ENCODE assay signal across 8 mouse cellular contexts in the genomic region with DNA sequence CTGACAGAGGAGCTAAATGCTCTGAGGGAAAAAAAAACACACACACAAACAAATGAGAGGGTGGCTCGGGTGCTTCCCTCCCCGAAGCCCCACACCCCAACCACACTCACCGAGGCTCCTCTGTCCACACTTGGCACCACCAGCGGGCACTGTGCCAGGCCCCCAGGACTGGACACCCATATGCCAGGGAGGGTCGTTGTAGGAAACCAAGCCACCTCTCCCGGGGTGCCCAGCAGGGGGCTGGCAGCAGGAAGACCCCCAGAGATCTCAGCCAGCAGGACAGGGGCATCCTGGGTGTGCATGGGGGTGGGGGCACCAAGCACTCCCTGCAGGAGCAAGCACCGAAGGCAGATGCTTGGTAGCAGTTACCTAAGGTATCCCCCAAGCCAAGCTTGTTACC. TPM values are rescaled to one million over a fixed set of nuclear protein-coding genes. Genes with fewer than 3 reads are reported as not detected.
DNase-seq lines count a peak whose midpoint lies in the region; ATAC-seq and TF ChIP-seq lines count a peak whose summit lies in the region.

Gm43738 (minus strand) TSS at position 289 of the 400 bp plus-strand sequence.

- H3K9ac ChIP-seq in kidney, embryonic 15.5 days, result peak within 1 kb of the TSS; percentile 64
- peak within 1 kb of the TSS; percentile 67 for H3K9ac ChIP-seq in limb, embryonic 15.5 days

- no peak for DNase-seq in kidney, adult 8-10 months
- DNase-seq in G1E (ENCODE audit: low spot score), result no peak
- DNase-seq in forebrain, embryonic 10.5 days (ENCODE audit: extremely low spot score, low spot score), result no peak
- peak; percentile 73 for DNase-seq in testis, postnatal 10 days (ENCODE audit: low spot score)
- no peak for DNase-seq in spleen, postnatal 36 days (ENCODE audit: low spot score in 2 of 2)

- peaks cover 41% of the 10 kb centered on the region for H3K36me3 ChIP-seq in kidney, embryonic 15.5 days
- peaks cover 52% of the 10 kb centered on the region for H3K36me3 ChIP-seq in G1E (replicated peaks)
- peaks cover 50% of the 10 kb centered on the region for H3K36me3 ChIP-seq in forebrain, embryonic 10.5 days (replicated peaks)
- peaks cover 37% of the 10 kb centered on the region for H3K36me3 ChIP-seq in limb, embryonic 15.5 days

- no peak for TF ChIP-seq CTCF in G1E (IDR thresholded peaks at IDR 0.05; ENCODE audit: low read depth, low read length)

- peak within 1 kb of the TSS; percentile 76 for H3K4me3 ChIP-seq in kidney, embryonic 15.5 days (replicated peaks)
- H3K4me3 ChIP-seq in G1E (ENCODE audit: low read depth, low read length), result peak within 1 kb of the TSS; percentile 87
- H3K4me3 ChIP-seq in forebrain, embryonic 10.5 days, result peak within 1 kb of the TSS; percentile 87
- peak within 1 kb of the TSS; percentile 62 for H3K4me3 ChIP-seq in limb, embryonic 15.5 days

- H3K9me3 ChIP-seq in kidney, embryonic 15.5 days (replicated peaks), result no peaks in the 10 kb centered on the region
- H3K9me3 ChIP-seq in G1E (replicated peaks), result no peaks in the 10 kb centered on the region
- H3K9me3 ChIP-seq in forebrain, embryonic 10.5 days, result no peaks in the 10 kb centered on the region
- H3K9me3 ChIP-seq in limb, embryonic 15.5 days, result no peaks in the 10 kb centered on the region

- H3K4me1 ChIP-seq in kidney, embryonic 15.5 days, result peaks cover 32% of the 10 kb centered on the region
- H3K4me1 ChIP-seq in G1E (ENCODE audit: insufficient read depth, low read depth, low read length), result peaks cover 68% of the 10 kb centered on the region
- peaks cover 45% of the 10 kb centered on the region for H3K4me1 ChIP-seq in forebrain, embryonic 10.5 days
- H3K4me1 ChIP-seq in limb, embryonic 15.5 days, result peaks cover 32% of the 10 kb centered on the region

- ATAC-seq in kidney, embryonic 15.5 days (replicated peaks; ENCODE audit: low FRiP score), result no peak
- no peak for ATAC-seq in G1E (ENCODE audit: extremely low read depth, insufficient number of reproducible peaks, low FRiP score, poor library complexity, severe bottlenecking)
- ATAC-seq in limb, embryonic 15.5 days (ENCODE audit: insufficient number of reproducible peaks, low FRiP score, low TSS enrichment, low read depth), result no peak
- no peak for ATAC-seq in megakaryocyte progenitor cell, adult 5-6 weeks (replicated peaks; ENCODE audit: poor library complexity)

- H3K4me2 ChIP-seq in kidney, embryonic 15.5 days, result peak within 1 kb of the TSS; percentile 84
- peak within 1 kb of the TSS; percentile 84 for H3K4me2 ChIP-seq in limb, embryonic 15.5 days

- peak within 1 kb of the TSS; percentile 59 for H3K27ac ChIP-seq in kidney, embryonic 15.5 days
- peak within 1 kb of the TSS; percentile 91 for H3K27ac ChIP-seq in forebrain, embryonic 10.5 days
- H3K27ac ChIP-seq in limb, embryonic 15.5 days, result peak within 1 kb of the TSS; percentile 82

- 44% methylated on average over 7 of the region's 7 CpGs for WGBS in kidney, embryonic 15.5 days
- 64% methylated on average over 7 of the region's 7 CpGs for WGBS in forebrain, embryonic 10.5 days
- 33% methylated on average over 7 of the region's 7 CpGs for WGBS in limb, embryonic 15.5 days

- H3K27me3 ChIP-seq in kidney, embryonic 15.5 days, result no peaks in the 10 kb centered on the region
- H3K27me3 ChIP-seq in G1E (ENCODE audit: insufficient read depth, low read length), result no peaks in the 10 kb centered on the region
- H3K27me3 ChIP-seq in forebrain, embryonic 10.5 days (ENCODE audit: poor library complexity, severe bottlenecking), result no peaks in the 10 kb centered on the region
- H3K27me3 ChIP-seq in limb, embryonic 15.5 days, result no peaks in the 10 kb centered on the region

RNA-seq across cellular contexts. Expression of gene Gm43738, which starts in this region (rescaled TPM):
- not detected in 2 replicates for polyA plus RNA-seq in kidney, embryonic 15.5 days (2015; fragmentation: Nextera tagmentation; extraction: Ambion mirVana)
- not detected in 2 replicates for total RNA-seq in G1E (2014; fragmentation: Nextera tagmentation)
- total RNA-seq in G1E (2017), result not detected in 2 replicates
- 1.6 and 4.3 TPM in 2 replicates for polyA plus RNA-seq in G1E (2012)
- polyA plus RNA-seq in forebrain, embryonic 10.5 days (2016; fragmentation: Nextera tagmentation; extraction: Ambion mirVana), result not detected in 2 replicates
- polyA plus RNA-seq in limb, embryonic 15.5 days (2015; fragmentation: Nextera tagmentation; extraction: Ambion mirVana), result not detected in 2 replicates
- total RNA-seq in megakaryocyte progenitor cell, adult 5-6 weeks (2015), result not detected in 2 replicates
- total RNA-seq in megakaryocyte progenitor cell, adult 5-6 weeks (2017), result not detected in 2 replicates
